Mouse (Mus musculus) right cerebral cortex, postnatal 10 days (tissue): ENCODE measurements around the gene Limk2.

Source experiments
- DNase-seq, 2 experiments: peaks; one replicate each; pipeline ENCODE4 v3.0.0; 2021; ENCODE audit warnings: low spot score in 2 of 2

Limk2 gene

GRCm38 (mm10) chr11:3334711-3335316 lies 74.2 kb downstream of the Limk2 start:
- peak in 1 of 2 experiments; percentile 17 for DNase-seq

GRCm38 (mm10) chr11:3334141-3334710 lies 74.8 kb downstream of the Limk2 start:
- DNase-seq: peak in 1 of 2 experiments; percentile 15

DNA sequence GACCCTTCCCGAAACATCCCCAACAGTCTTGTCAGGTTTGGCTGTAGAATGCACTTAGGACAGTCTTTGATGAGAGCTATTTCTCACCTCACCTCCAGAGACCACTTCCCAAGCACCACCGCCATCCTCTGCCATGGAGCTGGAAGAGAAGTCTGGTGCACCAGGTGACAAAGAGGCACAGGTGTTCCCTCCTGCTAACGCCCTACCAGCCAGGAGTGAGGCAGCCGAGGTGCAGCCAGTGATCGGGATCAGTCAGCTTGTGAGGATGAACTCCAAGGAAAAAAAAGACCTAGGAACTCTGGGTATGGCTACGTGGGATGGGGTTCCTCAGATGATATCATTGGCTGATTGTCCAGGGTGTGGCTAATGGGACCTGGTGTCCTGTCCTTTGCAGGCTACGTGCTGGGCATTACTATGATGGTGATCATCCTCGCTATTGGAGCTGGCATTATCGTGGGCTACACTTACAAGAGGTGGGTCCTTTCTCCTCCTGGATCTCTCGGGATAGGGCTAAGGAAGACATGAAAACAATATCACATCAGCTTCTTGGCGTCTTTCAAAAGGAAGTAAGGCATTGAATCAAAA lies 75.8 kb downstream of the Limk2 start:
- peak in 1 of 2 experiments; percentile 22 for DNase-seq

DNA sequence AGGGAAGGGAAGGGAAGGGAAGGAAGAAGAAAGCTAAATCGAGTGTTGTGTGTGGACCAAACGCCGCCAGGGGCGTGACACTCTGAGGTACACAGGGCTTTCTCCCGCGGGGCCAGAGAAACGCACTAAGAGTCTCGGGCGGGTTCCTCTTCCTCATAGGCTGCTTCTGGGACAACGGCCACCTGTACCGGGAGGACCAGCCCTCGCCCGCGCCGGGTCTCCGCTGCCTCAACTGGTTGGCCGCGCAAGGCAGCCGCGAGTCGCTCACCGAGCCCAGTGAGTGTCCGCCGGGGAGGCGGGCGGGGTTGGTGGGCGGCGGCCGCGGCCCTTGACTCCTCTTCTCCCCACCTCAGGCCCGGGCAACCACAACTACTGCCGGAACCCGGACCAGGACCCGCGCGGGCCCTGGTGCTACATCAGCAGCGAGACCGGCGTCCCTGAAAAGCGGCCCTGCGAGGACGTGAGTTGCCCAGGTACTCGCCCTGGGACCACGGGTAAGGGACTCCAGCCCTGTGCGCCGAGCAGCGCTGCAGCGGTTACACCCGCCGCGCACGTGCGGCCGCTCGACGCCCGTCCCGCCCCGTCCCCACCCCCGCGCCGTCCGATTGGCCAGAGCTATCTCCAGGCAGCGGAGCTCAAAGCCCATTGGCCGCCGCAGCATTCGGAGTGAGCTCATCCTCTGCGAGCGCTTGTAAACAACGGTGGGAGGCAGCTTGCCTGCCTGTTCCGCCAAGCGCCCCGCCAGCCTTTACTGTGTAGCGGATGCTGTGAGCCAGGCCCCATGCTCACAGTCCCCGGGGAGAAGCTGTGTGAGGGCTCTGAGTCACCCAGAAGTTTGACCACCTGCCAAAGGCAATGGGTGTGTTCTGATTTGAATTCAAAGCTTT lies 77.0 kb downstream of the Limk2 start:
- peak; percentile 96 to 97 for DNase-seq

GRCm38 (mm10) chr11:3330991-3331750 lies 77.8 kb downstream of the Limk2 start:
- DNase-seq: no peak

- peak; percentile 92 for DNase-seq
Measured at GRCm38 (mm10) chr11:3330566-3330965, 78.4 kb downstream of the Limk2 start.

DNA sequence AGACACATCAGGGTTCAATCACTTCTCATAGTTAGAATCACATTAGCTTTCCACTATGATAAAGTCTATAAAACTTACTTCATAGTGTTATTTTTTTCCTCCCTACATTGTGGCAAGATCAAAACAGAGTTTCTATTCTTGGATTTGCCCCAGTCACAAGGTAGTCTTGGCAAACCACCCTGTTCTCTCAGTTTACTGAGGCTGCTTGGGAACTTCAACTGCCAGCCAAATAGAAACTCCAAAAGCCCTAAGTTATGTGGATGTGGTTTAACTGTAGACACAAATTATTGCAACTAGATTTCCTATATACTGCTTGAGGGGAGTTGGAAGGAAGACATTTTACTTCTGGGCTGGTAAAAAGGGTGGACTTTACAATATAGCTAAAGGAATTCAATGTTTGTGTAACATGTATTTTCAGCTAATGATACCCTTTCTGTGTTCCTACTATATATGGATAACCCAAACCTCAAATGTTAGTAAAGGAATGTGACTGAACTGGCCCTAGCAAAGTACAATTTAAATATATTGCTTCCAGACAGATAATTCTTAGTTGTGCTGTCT lies 79.0 kb downstream of the Limk2 start, which contains the start of gene Pik3ip1:
TSS of gene Pik3ip1 (plus strand) at position 511 of the 561 bp plus-strand sequence.
- no peak for DNase-seq

DNA sequence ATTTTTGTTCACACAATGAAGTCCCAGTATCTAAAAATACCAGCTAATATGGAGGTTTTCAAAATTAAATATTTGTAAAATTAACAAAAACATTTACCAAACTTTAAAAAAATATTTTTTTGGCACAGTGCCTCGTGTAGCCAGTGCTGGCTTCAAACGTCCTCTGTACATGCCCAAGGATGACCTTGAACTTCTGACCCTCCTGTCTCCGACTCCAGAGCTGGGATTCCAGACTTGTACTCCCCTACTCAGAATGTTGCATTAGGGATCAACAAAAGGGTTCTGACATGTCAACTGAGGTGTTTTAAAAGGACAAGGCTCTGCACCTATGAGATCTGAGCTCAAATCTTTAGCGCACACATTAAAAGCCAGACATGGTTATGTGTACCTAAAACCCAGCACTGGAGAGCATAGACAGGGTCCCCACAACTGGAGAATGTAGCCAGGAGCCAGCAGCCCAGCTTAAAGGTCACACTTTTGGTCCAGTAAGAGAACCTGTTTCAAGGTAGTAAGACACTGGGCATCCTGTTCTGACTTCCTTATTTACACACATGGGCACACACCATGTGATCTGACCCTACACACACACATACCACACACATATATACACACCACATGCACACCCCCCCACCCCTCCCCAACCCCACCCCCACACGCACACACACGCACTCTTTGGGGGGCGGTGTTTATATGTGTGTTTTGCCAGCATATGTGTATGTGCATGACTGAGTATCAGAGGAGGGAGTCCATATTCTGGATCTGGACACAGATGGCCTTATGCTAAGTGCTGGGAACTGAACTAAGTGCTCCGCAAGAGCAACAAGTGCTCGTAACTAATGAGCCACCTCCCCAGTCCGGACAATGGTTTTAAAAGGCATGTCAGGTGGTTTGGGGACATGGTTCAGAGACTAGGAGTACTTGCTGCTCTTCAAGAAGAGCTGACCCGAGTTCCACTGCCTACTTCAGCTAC lies 79.9 kb downstream of the Limk2 start:
- peak in 1 of 2 experiments; percentile 22 for DNase-seq

- DNase-seq: no peak
Measured at GRCm38 (mm10) chr11:3328271-3328670, 80.7 kb downstream of the Limk2 start.

DNA sequence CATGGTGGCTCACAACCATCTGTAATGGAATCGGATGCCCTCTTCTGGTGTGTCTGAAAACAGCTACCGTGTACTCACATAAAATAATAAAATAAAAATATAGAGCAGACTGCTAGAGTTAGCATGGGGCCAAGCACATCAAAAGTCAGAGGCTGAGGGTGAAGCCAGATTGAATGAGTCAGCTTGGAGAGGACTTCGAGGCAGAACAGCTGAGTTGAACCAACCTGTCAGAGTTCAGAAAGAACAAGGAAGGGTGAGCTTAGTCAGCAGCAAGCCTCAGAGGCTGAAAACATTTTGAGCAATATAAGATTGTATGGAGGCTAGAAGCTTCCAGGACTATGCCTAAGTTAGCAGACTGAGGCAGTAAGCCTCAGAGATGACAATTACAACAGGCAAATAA lies 90.7 kb downstream of the Limk2 start:
- DNase-seq: no peak

- DNase-seq: peak in 1 of 2 experiments; percentile 63
Measured at GRCm38 (mm10) chr11:3314148-3314547, 94.8 kb downstream of the Limk2 start.

DNA sequence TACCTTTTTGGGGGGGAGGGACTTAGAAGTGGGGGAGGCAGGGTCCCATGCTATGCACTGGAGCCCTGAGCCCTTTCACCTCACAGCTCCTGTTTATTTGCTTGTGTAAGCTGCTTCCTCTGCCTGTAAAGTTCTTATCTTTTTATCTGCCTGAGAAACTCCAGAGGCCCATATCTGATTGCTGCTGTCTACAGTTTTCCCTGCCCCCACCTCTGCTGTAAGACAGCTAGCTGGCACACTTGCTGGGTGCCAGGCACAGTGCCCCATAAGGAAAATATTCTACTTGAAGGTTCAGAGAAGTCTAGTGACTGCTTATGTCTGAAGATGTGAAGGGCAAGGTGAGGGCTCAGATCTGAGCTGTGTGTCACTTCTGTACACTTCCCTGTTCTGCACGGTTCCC lies 95.7 kb downstream of the Limk2 start:
- DNase-seq: no peak

DNA sequence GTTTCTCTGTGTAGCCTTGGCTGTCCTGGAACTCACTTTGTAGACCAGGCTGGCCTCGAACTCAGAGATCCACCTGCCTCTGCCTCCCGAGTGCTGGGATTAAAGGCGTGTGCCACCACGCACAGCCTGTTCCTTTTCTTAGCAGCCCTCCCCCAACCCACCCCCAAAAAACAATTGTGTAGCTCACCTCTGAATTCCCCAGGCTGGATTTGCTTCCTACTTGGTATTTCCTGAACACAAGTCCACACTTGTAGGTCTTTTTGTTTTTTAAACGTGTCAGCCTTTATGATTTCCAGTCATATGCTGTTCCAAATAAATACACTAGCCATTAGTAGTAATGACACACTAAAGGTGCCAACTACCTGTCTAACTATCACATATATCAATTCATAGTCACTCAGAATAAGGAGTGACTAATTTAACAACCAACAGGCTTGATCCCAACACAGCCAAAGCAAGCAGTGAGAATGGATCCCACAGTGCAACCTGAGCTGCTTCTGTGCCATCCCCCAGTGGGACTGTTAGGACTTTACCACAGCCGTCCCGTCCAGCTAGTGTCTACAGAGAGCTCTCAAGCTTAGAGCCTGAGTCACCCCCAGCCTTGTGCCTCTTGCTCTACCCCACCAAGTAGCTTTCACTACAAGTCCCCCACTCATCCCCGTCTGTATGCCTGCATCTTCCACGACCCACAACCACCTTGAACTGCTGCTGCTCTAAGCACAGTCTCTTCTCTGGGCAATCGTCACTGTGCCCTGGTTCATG lies 97.2 kb downstream of the Limk2 start:
- no peak for DNase-seq

DNA sequence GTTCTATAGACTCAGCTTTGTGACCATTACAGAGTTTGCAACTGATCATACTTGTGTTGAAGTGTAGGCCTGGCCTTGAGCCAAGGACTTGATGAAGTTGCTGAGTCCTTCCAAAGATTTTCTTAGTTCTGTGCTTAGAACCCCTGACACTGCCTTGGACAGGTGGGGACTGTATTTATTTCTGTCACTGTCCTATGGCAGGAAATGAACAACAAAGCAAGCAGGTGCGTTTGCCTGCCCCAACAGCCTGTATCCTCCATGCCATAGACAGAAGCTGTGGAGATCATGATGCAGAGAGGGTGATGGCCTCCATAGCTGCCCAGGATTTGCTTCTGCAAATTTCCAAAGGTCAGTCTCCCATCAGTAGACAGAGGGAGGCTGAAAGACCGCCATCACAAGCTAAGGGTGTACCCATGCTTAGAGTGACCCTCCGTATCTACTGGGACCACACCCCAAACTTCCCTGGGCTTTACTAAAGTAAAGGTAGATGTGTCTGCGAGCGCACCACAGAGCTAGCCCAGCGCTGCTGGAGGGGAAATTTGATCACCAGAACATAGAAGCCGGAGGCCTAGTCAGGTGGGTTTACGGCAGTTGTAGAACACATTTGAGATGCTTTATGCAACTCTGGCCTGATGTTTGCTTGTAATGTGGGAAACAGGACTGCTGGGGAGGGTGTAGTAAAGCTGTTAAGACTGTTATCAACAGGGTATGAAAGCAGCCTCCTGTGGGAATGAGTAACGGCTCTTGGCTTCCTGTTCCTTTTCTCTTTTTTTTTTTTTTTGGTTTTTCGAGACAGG lies 98.0 kb downstream of the Limk2 start:
- no peak for DNase-seq

DNA sequence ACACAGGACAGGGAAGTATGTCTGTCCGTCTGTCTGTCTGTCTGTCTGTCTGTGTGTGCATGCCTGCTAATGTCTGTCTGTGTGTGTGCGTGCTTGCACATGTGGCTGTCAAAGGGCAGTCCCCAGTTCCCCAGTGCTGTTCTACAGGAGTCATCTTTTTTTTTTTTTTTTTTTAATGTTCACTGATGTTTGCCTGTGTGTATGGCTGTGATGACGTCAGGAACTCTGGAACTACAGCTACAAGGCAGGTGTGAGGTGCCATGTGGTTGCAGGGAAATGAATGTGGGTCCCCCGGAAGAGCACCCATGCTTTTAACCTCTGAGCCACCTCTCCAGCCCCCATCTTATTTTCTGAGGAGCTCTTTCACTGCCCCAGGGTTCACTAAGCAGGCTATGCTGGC lies 99.1 kb downstream of the Limk2 start:
- no peak for DNase-seq

- no peak for DNase-seq
Measured at GRCm38 (mm10) chr11:3307875-3308274, 101.1 kb downstream of the Limk2 start.

DNA sequence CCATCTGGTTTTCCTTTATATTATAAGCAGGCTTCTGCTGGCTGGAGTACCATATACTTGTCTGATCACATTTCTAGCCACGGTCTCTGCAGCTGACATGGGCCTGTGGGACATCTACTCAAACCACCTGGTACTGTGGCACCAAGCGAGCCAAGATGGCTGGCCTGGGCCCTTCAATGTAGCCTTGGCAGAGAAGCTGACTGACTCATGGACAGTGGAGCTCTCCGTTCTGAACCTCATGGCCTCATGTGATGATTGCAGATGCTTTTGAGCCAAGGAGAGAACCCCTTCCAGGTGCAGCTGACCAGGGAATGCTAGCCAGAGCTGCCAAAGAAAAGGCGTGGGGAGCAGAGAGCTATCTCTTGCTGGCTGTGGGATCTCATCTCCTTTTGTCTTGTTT lies 103.2 kb downstream of the Limk2 start:
- no peak for DNase-seq

DNA sequence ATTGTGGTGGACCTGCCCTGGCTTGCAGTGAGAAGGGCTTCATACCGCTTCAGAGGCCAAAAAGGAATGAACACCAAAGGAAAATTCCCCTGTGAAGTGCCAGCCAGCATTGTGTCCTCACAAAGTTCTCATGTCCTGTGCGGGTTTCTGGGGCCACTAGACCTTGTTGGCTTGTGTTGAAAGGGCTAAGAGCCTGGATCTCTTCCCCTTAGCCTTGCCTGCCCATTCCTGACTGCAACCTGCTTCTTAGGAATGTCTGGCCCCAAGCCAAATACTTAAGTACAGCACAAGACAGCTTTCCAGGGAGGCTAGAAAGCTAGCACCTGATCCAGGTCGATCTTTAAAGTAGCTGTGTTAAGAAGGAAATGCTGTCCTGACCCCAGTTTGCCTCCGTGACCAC lies 106.2 kb downstream of the Limk2 start:
- no peak for DNase-seq
